Comparison of ENCODE assay signal across 19 mouse cellular contexts in genomic region chr9:54329201-54329600, GRCm38 (mm10). TPM values are rescaled to one million over a fixed set of nuclear protein-coding genes. Genes with fewer than 3 reads are reported as not detected.
"Had no signal": no experiment of that assay in that cellular context is flagged by ENCODE, and none has a peak within 500 bp of the region (broad histone marks: within the 10 kb centered on the region; RNA-seq: fewer than 3 reads in every experiment).

No protein-coding gene starts in this region.

- H3K36me3 ChIP-seq: neural tube, embryonic 13.5 days; neural tube, embryonic 15.5 days; stomach, embryonic 15.5 days had no signal

- H3K9ac ChIP-seq: neural tube, embryonic 13.5 days; neural tube, embryonic 15.5 days; stomach, embryonic 15.5 days had no signal

- H3K4me1 ChIP-seq: neural tube, embryonic 13.5 days; neural tube, embryonic 15.5 days; stomach, embryonic 15.5 days had no signal

- H3K27ac ChIP-seq: neural tube, embryonic 13.5 days; neural tube, embryonic 15.5 days; stomach, embryonic 15.5 days; stomach, postnatal 0 days had no signal

- H3K4me2 ChIP-seq: neural tube, embryonic 13.5 days; neural tube, embryonic 15.5 days; stomach, embryonic 15.5 days had no signal

- H3K4me3 ChIP-seq: neural tube, embryonic 13.5 days; neural tube, embryonic 15.5 days; stomach, embryonic 15.5 days had no signal

- H3K27me3 ChIP-seq: neural tube, embryonic 13.5 days; stomach, embryonic 15.5 days had no signal

- DNase-seq: retina, postnatal 1 day; right cerebral cortex, adult 18-20 months; right cerebral cortex, postnatal 14 days; right cerebral cortex, postnatal 4 days; spleen, adult 18-20 months; thymus, adult 18-20 months; thymus, adult 2 months; thymus, postnatal 14 days; thymus, postnatal 25 days; thymus, postnatal 36 days; thymus, postnatal 4 days had no signal

- H3K9me3 ChIP-seq: neural tube, embryonic 13.5 days; neural tube, embryonic 15.5 days; stomach, embryonic 15.5 days had no signal

RNA-seq across cellular contexts. Expression of gene Gldn, which starts 42.9 kb away (rescaled TPM):
- total RNA-seq: neutrophil, adult 5-6 weeks had no signal
- polyA plus RNA-seq: small intestine, adult 2 months; stomach, embryonic 14.5 days; stomach, embryonic 15.5 days; stomach, embryonic 16.5 days; stomach, postnatal 0 days had no signal
